Mouse (Mus musculus): ENCODE measurements around the gene Ttc28. TPM values are rescaled to one million over a fixed set of nuclear protein-coding genes. Genes with fewer than 3 reads are reported as not detected.

Gene Ttc28
- total and polyA plus RNA-seq, 3 experiments = 0.21 to 0.89 (median 0.28) TPM

DNA sequence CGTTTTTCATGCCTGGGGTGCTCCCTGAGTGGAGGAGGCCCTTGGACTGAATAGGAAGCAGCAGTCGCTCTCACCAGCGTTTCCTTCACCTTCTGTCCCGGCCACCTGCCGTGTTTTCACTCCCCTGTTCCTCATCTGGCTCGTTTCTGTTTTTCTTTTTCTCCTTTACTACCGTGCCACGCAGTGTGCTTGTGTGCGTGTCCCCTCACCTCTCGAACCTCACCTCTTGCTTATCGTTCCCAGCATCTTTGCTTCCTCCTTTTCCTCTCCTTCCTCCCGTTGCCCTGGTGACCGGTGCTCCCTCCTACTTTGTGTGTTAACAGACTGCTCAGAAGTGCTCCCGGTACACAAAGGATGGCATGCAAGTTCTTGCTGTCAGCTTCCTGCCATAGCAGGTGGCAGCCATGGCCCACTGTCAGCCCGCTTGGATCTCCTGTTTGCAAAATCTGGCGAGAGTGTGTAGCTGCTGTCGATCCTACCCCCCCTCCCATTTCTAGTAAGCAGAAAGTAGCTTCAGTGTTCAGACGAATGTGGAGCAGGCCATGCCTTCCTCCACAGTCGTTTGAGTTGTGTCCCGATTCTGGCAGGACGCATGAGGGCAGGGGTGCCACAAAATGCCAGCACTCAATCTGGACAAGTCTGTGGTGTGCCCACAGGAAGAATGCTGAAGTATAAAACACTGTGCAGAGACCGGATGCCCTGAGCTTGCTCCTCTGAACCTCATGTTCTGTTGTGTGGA lies 179.0 kb downstream of the Ttc28 start:
- peaks cover 4 to 29% of the 10 kb centered on the region in 2 experiments; a peak in 2 of 4 replicates for H3K4me1 ChIP-seq (ENCODE audit: control insufficient read depth in 1 of 2, insufficient read depth in 2 of 2)
- TF ChIP-seq TCF12 (IDR thresholded peaks at IDR 0.05; ENCODE audit: low read depth, low read length) = no peak
- TF ChIP-seq ETS1 (conservative IDR thresholded peaks at IDR 0.05; ENCODE audit: low read depth, low read length) = no peak
- TF ChIP-seq ELF1 (IDR thresholded peaks at IDR 0.05; ENCODE audit: low read depth, low read length) = no peak
- TF ChIP-seq ZKSCAN1 (IDR thresholded peaks at IDR 0.05; ENCODE audit: borderline replicate concordance, low read depth, low read length) = no peak
- TF ChIP-seq ZNF384 (IDR thresholded peaks at IDR 0.05; ENCODE audit: low read depth, low read length) = no peak
- no peak overlapping the region for H3K9ac ChIP-seq (ENCODE audit: insufficient read depth, low read depth)
- H3K36me3 ChIP-seq (replicated peaks in 1 of 2; ENCODE audit: control insufficient read depth in 1 of 2, insufficient read depth in 1 of 2, low read length in 1 of 2) = no peaks in the 10 kb centered on the region
- no peak for DNase-seq (ENCODE audit: extremely low read depth)
- dilution Hi-C loops (cut with MboI; ENCODE audit: extremely low pct_ligation_motif_present, extremely low pct_unique_long_range_greater_than_20kb, low sequenced_read_pairs) (no loop called here), in situ Hi-C loops (cut with MboI; ENCODE audit: low pct_ligation_motif_present, low pct_unique_long_range_greater_than_20kb, low sequenced_read_pairs) (no loop called here)
- H3K27ac ChIP-seq (ENCODE audit: insufficient read depth, low read depth) = no peak overlapping the region
- H3K4me3 ChIP-seq (replicated peaks in 1 of 3; ENCODE audit: low read depth in 2 of 3, low read length in 2 of 3, poor library complexity in 1 of 3) = no peak overlapping the region
- H3K79me2 ChIP-seq (replicated peaks; ENCODE audit: control insufficient read depth, extremely low read depth, insufficient read depth, poor library complexity, severe bottlenecking) = no peaks in the 10 kb centered on the region
- H3K4me2 ChIP-seq (ENCODE audit: insufficient read depth, low read depth, poor library complexity, severe bottlenecking) = no peak overlapping the region
- H3K9me3 ChIP-seq (replicated peaks; ENCODE audit: low read length) = no peaks in the 10 kb centered on the region
- no peaks in the 10 kb centered on the region for H3K27me3 ChIP-seq (replicated peaks)

DNA sequence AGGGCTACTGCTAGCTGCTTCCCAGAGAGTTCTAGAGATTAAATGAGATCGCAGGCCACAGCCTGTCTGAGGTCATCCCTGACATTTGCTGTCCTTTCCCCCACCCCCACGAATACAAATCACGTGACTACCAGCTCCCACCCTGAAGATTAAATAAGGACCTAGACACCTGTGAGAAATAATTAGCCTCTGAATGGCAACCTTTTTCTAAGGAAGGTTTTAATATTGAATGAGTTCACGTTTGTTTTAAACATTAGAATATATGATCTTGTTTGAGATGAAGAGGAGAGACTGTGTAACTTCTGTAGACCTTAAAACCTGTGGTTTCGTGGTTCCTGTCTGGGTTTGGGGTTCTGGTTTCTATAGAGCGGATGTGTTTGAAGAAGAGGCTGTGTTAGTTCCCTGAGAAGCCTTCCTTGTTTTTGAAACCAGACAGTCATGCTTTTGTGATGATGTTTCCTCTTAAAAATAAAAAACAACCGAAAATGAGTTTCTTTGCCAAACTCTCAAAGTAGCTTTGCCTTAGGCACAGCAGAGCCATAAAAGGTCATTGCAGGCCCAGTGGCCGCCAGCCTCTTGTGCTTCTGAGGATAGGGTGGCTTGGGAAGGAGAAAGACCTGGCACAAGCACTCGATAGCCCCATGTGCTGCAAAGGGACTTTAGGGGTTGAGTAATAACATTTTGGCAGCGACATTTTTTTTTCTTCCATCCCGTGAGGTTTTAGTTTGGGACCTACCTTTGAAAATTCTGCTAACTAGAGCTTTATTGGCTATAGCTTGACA lies 179.7 kb downstream of the Ttc28 start:
- H3K4me2 ChIP-seq (ENCODE audit: insufficient read depth, low read depth, poor library complexity, severe bottlenecking) = no peak overlapping the region
- DNase-seq (ENCODE audit: extremely low read depth) = no peak
- H3K27ac ChIP-seq (ENCODE audit: insufficient read depth, low read depth) = no peak overlapping the region
- no peak overlapping the region for H3K9ac ChIP-seq (ENCODE audit: insufficient read depth, low read depth)
- dilution Hi-C loops (cut with MboI; ENCODE audit: extremely low pct_ligation_motif_present, extremely low pct_unique_long_range_greater_than_20kb, low sequenced_read_pairs) = no loop called here
- H3K4me3 ChIP-seq (replicated peaks in 1 of 3; ENCODE audit: low read depth in 2 of 3, low read length in 2 of 3, poor library complexity in 1 of 3) = no peak overlapping the region
- no peaks in the 10 kb centered on the region for H3K36me3 ChIP-seq (replicated peaks in 1 of 2; ENCODE audit: control insufficient read depth in 1 of 2, insufficient read depth in 1 of 2, low read length in 1 of 2)
- H3K9me3 ChIP-seq (replicated peaks; ENCODE audit: low read length) = no peaks in the 10 kb centered on the region
- H3K27me3 ChIP-seq (replicated peaks) = no peaks in the 10 kb centered on the region
- H3K79me2 ChIP-seq (replicated peaks; ENCODE audit: control insufficient read depth, extremely low read depth, insufficient read depth, poor library complexity, severe bottlenecking) = no peaks in the 10 kb centered on the region
- in situ Hi-C loops (cut with MboI; ENCODE audit: low pct_ligation_motif_present, low pct_unique_long_range_greater_than_20kb, low sequenced_read_pairs) = no loop called here
- no peak for TF ChIP-seq KAT2A (IDR thresholded peaks at IDR 0.05; ENCODE audit: insufficient replicate concordance, low read length)
- TF ChIP-seq IRF4 (IDR thresholded peaks at IDR 0.05; ENCODE audit: low read depth, low read length) = no peak
- no peak for TF ChIP-seq POLR2A (IDR thresholded peaks at IDR 0.05; ENCODE audit: low read depth, low read length)
- TF ChIP-seq BHLHE40 (IDR thresholded peaks at IDR 0.05; ENCODE audit: low read depth, low read length) = 0 out of 2 replicates have a peak, but pooled peaks have one; percentile 12
- no peak for TF ChIP-seq NRF1 (IDR thresholded peaks at IDR 0.05; ENCODE audit: low read depth, low read length)
- no peak for TF ChIP-seq ZMIZ1 (IDR thresholded peaks at IDR 0.05; ENCODE audit: low read depth, low read length)
- H3K4me1 ChIP-seq (ENCODE audit: control insufficient read depth in 1 of 2, insufficient read depth in 2 of 2) = peaks cover 4 to 29% of the 10 kb centered on the region in 2 experiments; a peak in 2 of 4 replicates

All from CH12.LX (cell line).